Mouse (Mus musculus) heart, adult 2 months (tissue): ENCODE data around the gene Bach2.

Source experiments
- CTCF ChIP-seq: fragments of 200-600 bp; IDR thresholded peaks from 2 replicates; pipeline ENCODE4 v1.8.1; 2022; ENCODE audit warnings: antibody characterized with exemption, mild to moderate bottlenecking, moderate library complexity
- EP300 ChIP-seq: fragments of 200-500 bp; IDR thresholded peaks from 2 replicates; pipeline ENCODE4 v1.6.1; 2011; ENCODE audit warnings: low read depth, low read length, control low read depth; ENCODE audit not compliant: insufficient read depth
- POLR2A ChIP-seq: fragments of 200-500 bp; IDR thresholded peaks from 2 replicates; pipeline ENCODE4 v1.6.1; 2011; ENCODE audit warnings: mild to moderate bottlenecking, low read depth, low read length, control low read depth; ENCODE audit not compliant: insufficient read depth

- TF ChIP-seq CTCF, result no peak
- no peak; the same call in 1 of the 2 replicates for TF ChIP-seq POLR2A
- peak; percentile 96 for TF ChIP-seq EP300
Measured at GRCm38 (mm10) chr4:32507041-32507440, 268.4 kb downstream of the Bach2 start.
